Mouse (Mus musculus): ENCODE measurements around the gene Actg1.
"Not testable (repeated sequence)": the region's sequence is repeated elsewhere in the genome, so short reads cannot be mapped to it uniquely, and the experiment has no call there.

Actg1 gene

DNA sequence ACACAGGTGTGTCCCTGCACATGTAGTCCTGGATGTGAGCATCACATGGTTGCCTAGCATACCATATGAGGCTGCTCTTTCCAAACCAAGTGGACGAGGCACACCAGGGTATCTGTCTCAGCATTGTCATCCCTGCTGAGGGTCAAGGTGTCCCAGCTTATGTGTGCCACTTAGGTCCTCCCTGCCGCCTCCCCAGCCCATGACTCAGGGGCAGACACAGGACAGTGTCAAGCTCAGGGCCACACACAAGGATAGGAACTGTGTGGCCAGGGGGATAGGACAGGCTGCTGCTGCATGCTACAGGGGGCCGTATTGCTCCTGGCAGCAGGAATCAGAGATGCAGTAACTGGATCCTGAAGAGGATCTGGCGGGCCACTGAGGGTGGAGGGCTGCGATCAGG, 12.4 kb upstream of the Actg1 start:
- DNase-seq (ENCODE audit: low read depth, low spot score) = no peak

DNA sequence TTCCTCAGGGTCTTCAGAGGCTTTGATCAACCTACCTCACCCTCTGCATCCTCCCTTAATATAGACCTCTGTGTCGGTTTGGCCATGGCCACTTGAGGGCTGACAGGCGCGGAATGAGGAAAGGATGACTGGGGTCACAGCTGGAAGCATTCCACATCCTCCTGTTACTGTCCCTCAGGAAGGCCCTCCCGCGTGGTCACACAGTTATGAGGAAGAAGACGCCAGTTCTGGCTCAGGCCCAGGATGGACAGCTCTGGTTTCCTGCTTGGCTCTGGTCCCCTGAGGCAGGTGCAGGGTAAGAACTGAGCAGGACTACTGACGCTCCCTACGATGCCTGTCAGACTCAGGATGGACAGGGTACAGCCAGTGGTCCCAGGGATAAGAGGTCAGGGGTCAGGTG, 11.7 kb upstream of the Actg1 start:
- DNase-seq (ENCODE audit: low read depth, low spot score) = no peak

DNA sequence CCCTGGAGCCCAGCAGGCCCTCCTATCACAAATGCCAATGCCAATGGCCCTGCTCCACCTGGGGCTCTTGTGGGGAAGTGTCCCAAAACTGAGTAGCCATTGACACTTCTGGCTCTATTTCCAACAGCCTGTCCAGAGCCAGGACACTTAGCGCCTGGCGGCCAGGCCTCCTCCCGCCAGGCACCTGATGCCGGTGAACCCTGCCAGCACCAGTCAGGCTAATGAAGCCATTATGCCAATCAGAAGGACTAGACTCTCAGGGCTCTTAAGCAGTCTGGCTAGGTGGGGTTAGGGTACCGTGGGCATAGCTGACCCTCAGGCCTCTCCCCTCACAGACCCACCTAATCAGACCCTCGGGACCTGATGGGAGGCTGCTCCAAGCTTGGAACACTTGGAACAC, 11.0 kb upstream of the Actg1 start:
- no peak for DNase-seq (ENCODE audit: low read depth, low spot score)

DNA sequence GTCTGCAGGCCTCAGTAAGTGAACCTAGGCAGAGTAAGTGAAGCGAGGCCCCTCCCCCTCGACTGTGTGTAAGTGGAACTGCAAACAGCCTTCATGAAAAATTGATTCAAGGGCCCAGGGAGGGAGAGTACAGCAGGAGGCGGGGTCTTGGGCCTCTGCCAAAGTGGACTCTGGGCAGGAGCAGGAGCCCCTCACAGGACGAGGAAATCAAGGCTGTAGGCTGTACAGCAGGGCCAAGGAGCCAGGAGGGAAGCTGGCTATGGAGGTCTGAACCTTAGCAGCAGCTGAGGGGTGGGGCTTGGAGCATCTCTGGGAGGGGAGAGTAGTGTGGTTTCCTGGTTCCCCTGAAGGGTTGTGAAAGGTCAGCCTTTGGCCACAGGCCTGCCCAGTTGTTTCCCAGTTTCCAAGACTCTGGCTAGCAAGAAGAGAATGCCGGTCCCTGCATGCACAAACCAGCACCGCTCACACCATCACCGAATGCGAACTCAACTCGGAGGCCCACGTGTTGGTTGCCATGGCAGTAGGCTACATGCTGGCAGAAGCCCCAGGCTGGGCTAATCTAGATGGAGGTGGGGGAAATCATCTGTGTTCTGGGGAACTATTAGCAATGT, 9.6 kb upstream of the Actg1 start:
- no peak for DNase-seq (ENCODE audit: low read depth, low spot score)

DNA sequence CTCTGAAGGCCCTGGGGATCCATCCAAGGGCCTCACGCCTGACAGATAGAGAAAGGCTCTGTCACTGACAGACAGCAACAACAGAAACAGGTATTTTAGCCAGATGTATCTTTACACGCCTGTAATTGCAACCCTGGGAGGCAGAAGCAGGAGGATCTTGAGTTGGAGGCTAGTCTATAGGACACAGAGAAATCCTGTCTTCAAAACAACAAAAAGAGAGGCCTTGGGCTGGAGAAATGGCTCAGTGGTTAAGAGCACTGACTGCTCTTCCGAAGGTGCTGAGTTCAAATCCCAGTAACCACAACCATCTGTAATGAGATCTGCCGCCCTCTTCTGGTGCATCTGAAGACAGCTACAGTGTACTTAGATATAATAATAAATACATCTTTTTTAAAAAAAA, 8.6 kb upstream of the Actg1 start:
- DNase-seq (ENCODE audit: low read depth, low spot score) = no peak

DNA sequence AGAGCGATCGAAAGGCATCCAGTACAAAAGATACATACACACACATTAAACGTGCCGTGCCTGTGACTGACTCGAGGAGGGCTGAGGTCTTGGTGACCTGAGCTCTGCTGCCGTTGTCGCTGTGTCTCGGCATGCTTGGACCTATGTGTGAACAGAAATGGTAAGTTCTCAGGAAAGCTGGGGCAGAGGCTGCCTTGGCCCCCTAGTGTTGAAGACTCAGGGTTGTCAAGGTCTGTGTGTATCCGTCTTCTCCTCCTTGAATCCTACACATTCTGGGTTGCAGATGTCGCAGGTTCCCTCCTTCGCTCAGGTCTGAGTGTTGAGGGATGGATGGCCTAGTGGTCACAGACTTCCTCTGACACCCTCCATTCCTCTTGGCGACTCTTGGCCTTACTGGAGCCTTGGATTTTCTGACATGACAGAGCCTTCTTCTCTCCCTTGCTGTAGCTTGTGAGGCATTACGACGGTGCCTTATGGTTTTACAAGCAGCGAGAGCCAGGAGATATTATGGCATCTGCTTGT, 8.0 kb upstream of the Actg1 start:
- DNase-seq (ENCODE audit: low read depth, low spot score) = no peak

DNA sequence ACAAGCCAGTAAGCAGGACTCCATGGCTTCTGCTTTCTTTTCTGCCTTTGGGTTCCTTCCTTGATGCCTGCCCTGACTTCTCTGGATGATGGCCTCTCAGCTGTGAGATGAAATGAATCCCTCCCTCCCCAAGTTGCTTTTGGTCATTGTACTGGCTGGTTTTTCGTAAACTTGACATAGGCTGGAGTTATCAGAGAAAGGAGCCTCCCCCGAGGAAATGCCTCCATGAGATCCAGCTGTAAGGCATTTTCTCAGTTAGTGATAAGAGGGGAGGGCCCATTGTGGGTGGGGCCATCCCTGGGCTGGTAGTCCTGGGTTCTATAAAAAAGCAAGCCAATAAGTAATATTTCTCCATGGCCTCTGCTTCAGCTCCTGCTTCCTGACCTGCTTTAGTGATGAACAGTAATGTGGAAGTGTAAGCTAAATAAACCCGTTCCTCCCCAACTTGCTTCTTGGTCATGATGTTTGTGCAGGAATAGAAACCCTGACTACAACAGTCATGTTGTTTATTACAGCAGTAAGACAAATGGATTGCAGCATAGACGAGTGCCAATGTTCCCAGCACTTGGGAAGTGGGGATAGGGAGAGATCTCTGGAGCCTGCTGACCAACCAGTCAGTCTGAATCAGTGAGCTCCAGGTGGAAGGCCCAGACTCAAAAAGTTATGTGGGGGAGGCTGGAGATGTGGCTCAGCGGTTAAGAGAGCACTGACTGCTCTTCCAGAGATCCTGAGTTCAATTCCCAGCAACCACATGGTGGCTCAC, 7.1 kb upstream of the Actg1 start:
- DNase-seq (ENCODE audit: low read depth, low spot score) = no peak

DNA sequence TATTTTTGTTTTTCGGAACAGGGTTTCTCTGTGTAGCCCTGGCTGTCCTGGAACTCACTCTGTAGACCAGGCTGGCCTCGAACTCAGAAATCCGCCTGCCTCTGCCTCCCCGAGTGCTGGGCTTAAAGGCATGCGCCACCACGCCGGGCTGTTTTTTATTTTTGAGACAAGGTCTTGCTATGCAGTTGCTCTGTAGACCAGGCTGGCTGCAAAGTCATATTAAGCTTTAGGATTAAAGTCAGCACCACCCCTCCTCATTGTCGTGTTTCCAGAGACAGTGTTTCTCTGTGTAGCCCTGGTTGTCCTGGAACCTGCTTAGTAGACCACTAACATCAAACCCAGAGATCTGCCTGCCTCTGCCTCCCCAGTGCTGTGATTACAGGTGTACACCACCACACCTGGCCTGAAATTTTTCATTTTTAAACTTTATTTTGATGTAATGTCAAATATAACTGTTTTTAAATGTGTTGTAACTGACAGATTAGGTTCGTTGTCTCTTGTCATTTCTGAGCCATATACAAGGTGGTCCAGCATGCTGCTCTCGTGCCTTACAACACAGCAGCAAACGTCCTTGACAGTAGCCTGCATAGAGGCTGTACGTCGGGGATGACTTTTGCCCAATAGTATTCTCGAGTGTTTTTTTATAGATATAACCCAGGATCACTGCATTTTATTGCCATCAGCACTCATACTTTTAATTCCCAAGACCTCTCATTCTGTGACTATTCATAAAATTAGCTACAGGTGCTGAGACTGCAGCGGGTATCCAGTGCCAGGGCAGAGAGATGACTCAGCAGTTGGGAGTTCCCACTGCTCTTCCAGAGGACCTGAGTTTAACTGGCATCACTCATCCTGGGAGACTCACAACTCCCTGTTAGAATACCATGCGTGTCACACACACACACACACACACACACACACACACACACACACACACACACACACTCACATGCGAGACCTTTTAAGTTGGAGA, 6.2 kb upstream of the Actg1 start:
- DNase-seq (ENCODE audit: low read depth, low spot score) = peak; percentile 43

DNA sequence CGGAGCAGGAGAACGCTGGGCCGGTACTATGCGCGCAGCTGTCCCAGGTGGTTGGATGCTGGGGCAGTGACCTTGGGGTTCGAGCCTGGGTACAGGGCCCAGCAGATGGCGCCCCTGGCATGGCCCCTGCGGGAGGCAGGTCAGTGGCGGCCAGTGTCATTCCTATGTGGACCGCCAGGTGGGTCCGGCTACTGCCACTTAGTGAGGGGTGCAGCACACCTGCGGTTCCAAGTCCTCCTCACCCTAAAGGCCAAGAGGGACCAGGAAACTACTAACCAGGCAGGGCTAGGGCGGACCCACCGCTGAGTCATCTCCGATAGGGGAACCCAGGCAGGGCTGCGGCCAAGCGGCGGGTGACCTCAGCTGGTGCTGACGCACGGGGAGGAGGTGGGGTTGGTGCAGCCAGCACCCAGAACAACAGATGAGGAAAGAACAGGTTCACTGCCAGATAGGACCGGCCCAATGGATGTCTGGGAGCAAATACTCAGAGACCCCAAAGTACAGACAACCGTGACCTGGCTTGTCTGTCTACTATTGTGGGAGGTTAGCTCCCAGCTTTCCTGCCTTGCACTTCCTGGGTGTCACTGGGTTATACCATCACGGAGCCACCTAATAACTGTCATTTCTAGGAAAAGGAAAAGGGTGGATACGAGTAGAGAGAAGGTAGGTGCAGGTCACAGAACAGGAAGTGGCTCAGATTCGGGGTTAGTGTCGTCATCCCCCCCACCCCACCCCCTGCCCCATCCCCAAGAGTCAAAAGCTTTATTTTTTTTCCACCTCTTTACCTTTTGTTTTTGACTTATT, 5.4 kb upstream of the Actg1 start:
- DNase-seq (ENCODE audit: low read depth, low spot score) = peak; percentile 92

DNA sequence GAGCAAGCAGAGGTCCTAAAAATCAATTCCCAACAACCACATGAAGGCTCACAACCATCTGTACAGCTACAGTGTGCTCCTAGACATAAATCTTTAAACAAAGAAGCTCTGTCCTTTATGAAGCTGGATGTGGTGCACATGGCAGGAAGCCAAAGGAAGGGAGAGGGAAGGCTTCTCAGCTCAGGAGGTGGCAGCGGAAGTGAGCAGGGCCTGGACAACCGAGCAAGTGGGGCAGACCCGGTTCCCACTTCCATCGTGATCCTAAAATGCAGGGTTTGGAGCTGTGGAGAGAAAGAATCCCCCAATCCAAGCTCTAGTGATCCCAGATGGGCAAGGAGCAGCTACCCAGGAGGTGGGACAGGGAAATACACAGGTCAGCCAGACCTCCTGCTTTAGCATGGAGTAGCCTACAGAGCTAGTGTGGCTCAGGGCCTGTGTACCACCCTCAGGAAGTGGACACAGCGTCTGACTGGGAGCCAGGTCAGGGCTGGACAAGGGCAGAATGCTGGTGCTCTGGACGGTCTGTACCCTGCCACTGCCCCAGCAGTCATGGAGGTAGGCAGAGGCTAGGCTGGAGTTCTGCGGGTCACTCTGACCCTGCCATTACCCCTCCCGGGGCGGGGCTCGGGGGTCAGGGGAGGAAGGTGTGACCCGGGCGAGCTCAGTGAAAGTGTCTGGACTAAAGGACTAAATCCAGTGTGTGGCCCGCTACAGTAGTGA, 4.4 kb upstream of the Actg1 start:
- no peak for DNase-seq (ENCODE audit: low read depth, low spot score)

DNA sequence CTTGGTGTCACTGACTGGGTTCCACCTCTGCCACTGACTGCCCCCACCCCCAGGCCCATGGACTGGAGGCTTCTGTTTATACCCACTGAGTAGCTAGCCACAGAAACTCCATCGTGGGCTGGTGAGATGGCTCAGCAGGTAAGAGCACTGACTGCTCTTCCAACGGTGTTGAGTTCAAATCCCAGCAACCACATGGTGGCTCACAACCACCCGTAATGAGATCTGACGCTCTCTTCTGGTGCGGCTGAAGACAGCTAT, 3.7 kb upstream of the Actg1 start:
- DNase-seq (ENCODE audit: low read depth, low spot score) = not testable (repeated sequence)

DNA sequence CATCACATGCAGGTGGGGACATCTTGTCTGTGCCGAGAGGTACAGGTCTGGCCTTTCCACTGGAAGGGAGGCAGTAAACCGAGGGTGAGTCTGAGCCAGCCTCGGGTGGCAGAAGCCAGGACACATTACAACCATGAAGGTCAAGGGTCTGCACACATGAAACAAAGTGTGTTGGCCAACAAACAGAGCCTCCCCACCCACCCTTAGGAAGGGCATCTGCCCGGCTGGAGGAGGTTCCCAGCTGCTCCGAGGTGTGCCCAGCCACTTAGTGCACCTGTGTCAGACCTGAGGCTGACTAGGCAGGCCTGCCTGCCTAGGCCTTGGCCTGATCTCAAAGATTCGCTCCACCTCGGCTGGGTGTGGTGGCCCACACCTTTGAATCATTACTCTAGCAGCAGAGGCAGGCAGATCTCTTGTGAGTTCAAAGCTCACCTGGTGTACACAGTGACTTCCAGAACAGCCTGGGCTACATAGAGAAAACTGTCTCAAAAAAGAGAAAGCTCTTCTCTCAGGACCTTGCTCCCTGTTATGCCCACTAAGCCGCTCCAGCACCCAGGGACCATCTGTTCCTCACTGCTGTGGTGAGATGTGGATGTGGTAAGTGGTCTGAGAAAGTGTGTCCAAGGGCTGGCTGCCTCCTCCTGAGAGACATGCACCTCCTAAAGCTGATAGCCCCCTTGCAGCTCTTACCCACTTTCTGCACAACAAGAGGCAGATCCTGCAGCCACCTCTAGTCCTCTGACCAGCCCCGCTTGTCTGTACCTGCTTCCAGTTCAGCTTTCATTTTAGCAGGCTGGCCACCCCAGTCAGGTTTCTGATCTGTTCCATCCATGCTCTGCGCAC, 3.1 kb upstream of the Actg1 start:
- DNase-seq (ENCODE audit: low read depth, low spot score) = no peak

DNA sequence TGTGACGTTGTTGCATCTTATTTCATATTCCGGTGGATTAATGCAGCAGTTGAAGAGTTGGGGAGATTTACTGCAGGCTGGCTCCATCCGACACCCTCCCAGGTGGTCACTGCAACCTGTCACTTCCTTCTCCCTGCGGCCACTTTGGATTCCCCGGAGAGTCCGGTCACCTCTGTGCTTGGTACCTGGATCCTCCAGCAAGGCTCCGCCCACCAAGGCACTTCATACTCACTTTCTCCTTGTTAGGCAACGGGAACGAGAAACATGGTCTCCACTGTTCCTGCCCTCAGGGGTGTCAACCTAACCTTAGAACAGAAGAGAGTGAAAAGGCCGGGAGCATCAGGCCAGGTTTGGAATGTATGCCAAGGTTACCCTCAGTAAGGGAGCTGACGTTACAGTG, 2.4 kb upstream of the Actg1 start:
- DNase-seq (ENCODE audit: low read depth, low spot score) = no peak

DNA sequence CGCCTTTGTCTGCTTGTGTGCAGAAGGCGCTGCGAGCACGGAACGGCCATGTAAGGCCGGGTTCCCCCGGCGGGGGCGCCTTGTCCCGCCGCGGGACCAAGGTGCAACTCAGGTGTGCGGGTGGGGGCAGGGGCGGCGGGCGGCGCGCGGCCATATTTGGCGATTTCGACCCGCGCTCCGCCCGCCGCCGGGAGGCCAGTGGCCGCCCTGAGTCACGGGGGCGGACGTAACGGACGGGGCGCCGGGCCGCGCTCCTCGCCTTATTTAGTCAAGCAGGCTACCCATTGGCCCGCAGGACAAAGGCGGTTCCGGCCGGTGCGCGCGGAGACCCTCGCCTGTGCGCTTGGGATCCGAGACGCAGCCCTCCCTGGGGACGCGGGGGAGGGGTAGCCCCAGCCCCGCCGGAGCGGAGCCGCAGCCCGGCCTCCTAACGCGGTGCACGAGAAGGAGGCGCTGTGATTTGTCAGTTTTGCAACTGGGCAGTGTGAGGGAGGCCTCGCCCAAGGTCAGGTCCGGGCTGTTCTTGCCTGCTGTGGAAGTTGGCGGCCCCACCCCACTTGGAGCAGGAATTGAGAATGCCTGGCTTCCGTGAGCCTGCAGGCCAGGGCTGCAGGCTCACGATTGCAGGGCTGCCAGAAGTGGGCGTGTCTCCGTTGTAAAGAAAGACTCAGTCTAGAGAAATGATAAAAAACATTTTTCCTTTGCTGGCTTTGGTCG, 1.8 kb upstream of the Actg1 start:
- DNase-seq (ENCODE audit: low read depth, low spot score) = peak; percentile 88

DNA sequence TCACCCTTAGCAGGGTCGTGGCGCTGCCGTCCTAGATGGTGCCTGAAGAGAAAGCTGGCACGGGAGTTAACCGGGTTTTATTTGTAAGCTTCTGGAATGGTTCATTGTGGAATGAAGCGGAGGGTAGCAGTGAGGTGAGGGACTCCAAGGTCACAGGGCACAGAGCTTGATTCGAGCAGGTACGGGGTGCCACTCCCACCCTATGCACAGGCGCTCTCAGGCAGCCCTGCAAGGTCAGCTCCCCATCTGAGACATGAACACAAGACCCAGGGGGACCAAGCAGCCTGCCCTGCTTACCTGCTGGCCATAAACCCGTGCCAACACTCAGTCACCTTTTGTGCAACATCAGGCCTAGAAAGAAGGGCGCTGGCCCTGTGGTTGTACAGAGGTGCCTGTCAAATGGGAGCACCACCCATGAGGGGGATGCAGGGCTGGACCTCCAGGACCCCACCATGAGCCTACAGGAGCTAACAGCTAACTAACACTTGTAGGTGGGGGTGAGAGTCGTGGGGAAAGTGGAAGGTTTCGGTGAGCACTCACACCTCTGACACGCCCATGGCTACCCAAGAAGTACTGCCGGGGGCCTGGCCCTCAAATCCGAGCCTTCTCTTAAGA, 1.1 kb upstream of the Actg1 start:
- DNase-seq (ENCODE audit: low read depth, low spot score) = no peak

DNA sequence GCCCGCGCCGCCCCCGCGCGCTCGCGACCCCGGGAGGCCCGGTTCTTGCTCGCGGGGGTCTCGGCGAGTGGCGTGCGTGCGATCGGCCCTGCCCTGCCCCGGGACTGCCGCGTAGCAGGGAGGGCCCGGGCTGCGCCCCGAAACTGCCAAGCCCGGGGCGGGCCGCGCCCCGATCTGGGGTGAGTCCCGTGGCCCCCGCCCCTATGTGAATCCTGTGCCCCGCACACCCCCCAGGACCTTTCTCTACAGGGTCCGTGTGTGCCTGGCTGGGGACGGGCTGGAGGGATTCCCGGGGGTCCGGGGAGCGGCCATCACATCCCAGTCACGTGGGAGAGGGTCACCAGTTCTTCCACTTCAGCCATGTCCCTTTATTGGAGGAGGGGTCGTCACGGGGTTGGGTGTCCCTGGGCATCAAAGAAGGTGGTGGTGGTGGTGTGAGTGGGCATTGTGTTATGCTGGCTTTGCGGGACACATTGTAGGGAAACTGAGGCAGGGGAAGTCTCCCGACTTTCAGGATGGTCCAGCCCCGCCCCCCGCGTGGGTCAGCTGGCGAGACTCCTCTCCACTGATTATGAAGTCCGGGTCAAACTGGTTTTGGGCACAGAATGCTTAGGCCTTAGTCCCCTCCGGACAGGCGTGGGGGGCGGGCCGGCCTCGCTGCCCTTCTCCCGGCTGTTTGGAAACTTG, 485 bp upstream of the Actg1 start:
- no peak for DNase-seq (ENCODE audit: low read depth, low spot score)

DNA sequence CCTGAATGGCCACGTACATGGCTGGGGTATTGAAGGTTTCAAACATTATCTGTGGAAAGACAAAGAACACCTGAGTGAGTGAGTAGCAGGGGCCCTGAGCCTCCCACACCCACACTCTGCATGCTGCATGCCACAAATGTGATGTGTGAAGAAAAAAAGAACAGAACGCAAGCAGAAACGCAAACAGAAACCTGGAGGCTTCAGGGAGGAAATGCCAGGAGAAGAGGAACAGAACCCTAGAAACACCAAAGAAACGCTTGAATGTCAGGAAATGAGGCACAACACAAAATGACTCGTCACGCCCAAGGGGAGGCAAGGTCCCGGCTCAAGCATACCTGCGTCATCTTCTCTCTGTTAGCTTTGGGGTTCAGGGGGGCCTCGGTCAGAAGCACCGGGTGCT, 1.0 kb downstream of the Actg1 start:
- DNase-seq (ENCODE audit: low read depth, low spot score) = peak; percentile 67

DNA sequence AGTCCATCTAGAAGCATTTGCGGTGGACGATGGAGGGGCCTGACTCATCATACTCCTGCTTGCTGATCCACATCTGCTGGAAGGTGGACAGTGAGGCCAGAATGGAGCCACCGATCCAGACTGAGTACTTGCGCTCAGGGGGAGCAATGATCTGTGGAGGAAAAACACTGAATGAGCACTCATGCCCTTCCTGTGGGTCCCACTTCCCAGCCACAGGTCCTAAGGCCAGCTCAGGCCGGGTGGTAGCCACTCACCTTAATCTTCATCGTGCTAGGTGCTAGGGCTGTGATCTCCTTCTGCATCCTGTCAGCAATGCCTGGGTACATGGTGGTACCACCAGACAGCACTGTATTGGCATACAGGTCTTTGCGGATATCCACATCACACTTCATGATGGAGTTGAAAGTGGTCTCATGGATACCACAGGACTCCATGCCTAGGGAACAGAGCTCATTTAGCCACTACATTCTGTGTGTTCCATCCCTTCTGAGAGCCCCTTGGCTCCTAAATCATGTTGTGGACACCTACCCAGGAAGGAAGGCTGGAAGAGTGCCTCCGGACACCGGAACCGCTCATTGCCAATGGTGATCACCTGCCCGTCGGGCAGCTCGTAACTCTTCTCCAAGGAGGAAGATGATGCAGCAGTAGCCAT, 1.8 kb downstream of the Actg1 start:
- not testable (repeated sequence) for DNase-seq (ENCODE audit: low read depth, low spot score)
